Mouse (Mus musculus) CH12.LX (cell line): ENCODE measurements around the gene Sgms1. TPM values are rescaled to one million over a fixed set of nuclear protein-coding genes. Genes with fewer than 3 reads are reported as not detected.

Experiments
- DNase-seq: peaks from one replicate; pipeline ENCODE4 v3.0.0-alpha.2; 2013; ENCODE audit errors: extremely low read depth
- H3K27ac ChIP-seq: 2 replicates; pipeline ENCODE4 v1.5.1; 2012; ENCODE audit warnings: low read depth, mild to moderate bottlenecking, control low read depth, moderate library complexity; ENCODE audit not compliant: insufficient read depth
- H3K27me3 ChIP-seq: replicated peaks from 2 replicates; pipeline ENCODE3; 2012; ENCODE audit warnings: inconsistent platforms
- H3K36me3 ChIP-seq, 2 experiments: replicated peaks in 1 of 2; 2 replicates each; pipeline versions ENCODE3 to v1.6.1; 2012; ENCODE audit warnings: inconsistent platforms in 1 of 2, low read length in 1 of 2, mild to moderate bottlenecking in 1 of 2, mixed read lengths in 1 of 2, moderate library complexity in 1 of 2; ENCODE audit not compliant: control insufficient read depth in 1 of 2, insufficient read depth in 1 of 2
- H3K4me1 ChIP-seq, 2 experiments: 2 replicates each; pipeline ENCODE4 v1.6.1; 2012; ENCODE audit warnings: inconsistent platforms in 1 of 2, moderate library complexity in 1 of 2; ENCODE audit not compliant: insufficient read depth in 2 of 2, control insufficient read depth in 1 of 2
- H3K4me2 ChIP-seq: 2 replicates; pipeline ENCODE4 v1.6.1; 2012; ENCODE audit warnings: low read depth, mild to moderate bottlenecking, control low read depth; ENCODE audit not compliant: poor library complexity, insufficient read depth, severe bottlenecking
- H3K4me3 ChIP-seq, 3 experiments: fragments of 150-350 bp in 1 of 3; sonication (generic) in 1 of 3; replicated peaks in 1 of 3; 2 replicates each; pipeline versions ENCODE3 to v1.5.1; 2011 to 2012; ENCODE audit warnings: low read depth in 2 of 3, low read length in 2 of 3, mild to moderate bottlenecking in 2 of 3, moderate library complexity in 2 of 3, control low read depth in 1 of 3, improper control_type of control experiment in 1 of 3, inconsistent platforms in 1 of 3, mixed read lengths in 1 of 3; ENCODE audit not compliant: poor library complexity in 1 of 3
- H3K79me2 ChIP-seq: replicated peaks from 2 replicates; pipeline ENCODE4 v1.6.1; 2012; ENCODE audit warnings: mild to moderate bottlenecking, moderate library complexity; ENCODE audit not compliant: control insufficient read depth, poor library complexity, insufficient read depth, severe bottlenecking; ENCODE audit errors: extremely low read depth
- H3K9ac ChIP-seq: 2 replicates; pipeline ENCODE4 v1.6.1; 2012; ENCODE audit warnings: low read depth, mild to moderate bottlenecking, control low read depth, moderate library complexity; ENCODE audit not compliant: insufficient read depth
- H3K9me3 ChIP-seq: replicated peaks from 2 replicates; pipeline ENCODE3; 2012; ENCODE audit warnings: low read length, inconsistent platforms, mixed read lengths
- CHD2 ChIP-seq: IDR thresholded peaks from 2 replicates; pipeline ENCODE4 v1.6.1; 2011; ENCODE audit warnings: low read length, improper control_type of control experiment
- ETS1 ChIP-seq: conservative IDR thresholded peaks from 2 replicates; pipeline ENCODE4 v1.6.1; 2012; ENCODE audit warnings: low read depth, mild to moderate bottlenecking, inconsistent platforms, low read length, improper control_type of control experiment, moderate library complexity
- GABPA ChIP-seq: IDR thresholded peaks from 2 replicates; pipeline ENCODE4 v1.6.1; 2012; ENCODE audit warnings: low read depth, low read length, improper control_type of control experiment, inconsistent platforms; ENCODE audit not compliant: insufficient replicate concordance
- IRF4 ChIP-seq: IDR thresholded peaks from 2 replicates; pipeline ENCODE4 v1.6.1; 2014; ENCODE audit warnings: low read depth, mild to moderate bottlenecking, inconsistent platforms, low read length, improper control_type of control experiment
- KAT2A ChIP-seq: IDR thresholded peaks from 2 replicates; pipeline ENCODE4 v1.6.1; 2012; ENCODE audit warnings: low read length, improper control_type of control experiment, inconsistent platforms; ENCODE audit not compliant: insufficient replicate concordance
- MAX ChIP-seq: IDR thresholded peaks from 2 replicates; pipeline ENCODE4 v1.6.1; 2011; ENCODE audit warnings: low read length, improper control_type of control experiment
- MEF2A ChIP-seq: IDR thresholded peaks from 2 replicates; pipeline ENCODE4 v1.6.1; 2014; ENCODE audit warnings: low read depth, mild to moderate bottlenecking, inconsistent platforms, low read length, improper control_type of control experiment, borderline replicate concordance
- MXI1 ChIP-seq: IDR thresholded peaks from 2 replicates; pipeline ENCODE4 v1.6.1; 2011; ENCODE audit warnings: mild to moderate bottlenecking, low read depth, low read length, improper control_type of control experiment
- RAD21 ChIP-seq: IDR thresholded peaks from 2 replicates; pipeline ENCODE4 v1.6.1; 2011; ENCODE audit warnings: low read depth, mild to moderate bottlenecking, low read length, improper control_type of control experiment, moderate library complexity
- SIN3A ChIP-seq: IDR thresholded peaks from 2 replicates; pipeline ENCODE4 v1.6.1; 2012; ENCODE audit warnings: low read length, improper control_type of control experiment, inconsistent platforms
- TBP ChIP-seq: conservative IDR thresholded peaks from 2 replicates; pipeline ENCODE4 v1.6.1; 2011; ENCODE audit warnings: low read depth, low read length, improper control_type of control experiment
- TCF12 ChIP-seq: IDR thresholded peaks from 2 replicates; pipeline ENCODE4 v1.6.1; 2014; ENCODE audit warnings: low read depth, mild to moderate bottlenecking, inconsistent platforms, low read length, improper control_type of control experiment
- USF1 ChIP-seq: IDR thresholded peaks from 2 replicates; pipeline ENCODE4 v1.6.1; 2014; ENCODE audit warnings: low read depth, mild to moderate bottlenecking, inconsistent platforms, low read length, improper control_type of control experiment
- ZNF384 ChIP-seq: IDR thresholded peaks from 2 replicates; pipeline ENCODE4 v1.6.1; 2012; ENCODE audit warnings: low read depth, low read length, improper control_type of control experiment, inconsistent platforms
- dilution Hi-C: fragments of 300-500 bp; cut with MboI; formaldehyde crosslinking; loops from 2 replicates; pipeline ENCODE4 v1.14.3; 2020; ENCODE audit warnings: low sequenced_read_pairs; ENCODE audit not compliant: extremely low pct_unique_long_range_greater_than_20kb, extremely low pct_ligation_motif_present
- in situ Hi-C: fragments of 300-500 bp; cut with MboI; formaldehyde crosslinking; loops from 3 replicates; pipeline ENCODE4 v1.14.3; 2019; ENCODE audit warnings: low sequenced_read_pairs, low pct_ligation_motif_present, low pct_unique_long_range_greater_than_20kb, mixed read lengths
- polyA plus RNA-seq: library from polyadenylated mRNA; unstranded; fragments of >175 nt; gene quantifications from 2 replicates; pipeline ENCODE4 v1.2.1, GENCODE M21; 2012; ENCODE audit warnings: low read depth; ENCODE audit not compliant: insufficient read length
- total RNA-seq, 2 experiments: library from RNA; depleted of rRNA; stranded (reverse); fragments of 300-350 nt in 1 of 2; fragments of >200 nt in 1 of 2; gene quantifications; 2 replicates each; pipeline ENCODE4 v1.2.3; 2012 to 2014

Gene Sgms1
- total and polyA plus RNA-seq, 3 experiments: 1.4 to 1.8 (median 1.8) TPM

GRCm38 (mm10) chr19:32377701-32378325, 11.7 kb downstream of the Sgms1 start:
- in situ Hi-C loops: no loop called here
- Histone ChIP-seq H3K27me3 (no peaks in the 10 kb centered on the region), H3K79me2 (no peaks in the 10 kb centered on the region), H3K4me1 (peaks cover 6 to 23% of the 10 kb centered on the region in 2 experiments), H3K9me3 (no peaks in the 10 kb centered on the region), H3K4me3 (no peak overlapping the region), H3K4me2 (no peak overlapping the region), H3K27ac (no peak overlapping the region), H3K9ac (no peak overlapping the region), H3K36me3 (no peaks in the 10 kb centered on the region)
- DNase-seq: peak; percentile 25
- dilution Hi-C loops: no loop called here
- TF ChIP-seq MXI1: no peak
- TF ChIP-seq GABPA: no peak
- TF ChIP-seq MEF2A: no peak
- TF ChIP-seq ETS1: no peak
- no peak for TF ChIP-seq RAD21
- TF ChIP-seq CHD2: no peak
- TF ChIP-seq USF1: no peak
- no peak for TF ChIP-seq TBP
- no peak for TF ChIP-seq ZNF384
- no peak for TF ChIP-seq TCF12
- TF ChIP-seq SIN3A: no peak
- TF ChIP-seq IRF4: no peak
- no peak for TF ChIP-seq MAX

- Histone ChIP-seq H3K36me3 (no peaks in the 10 kb centered on the region), H3K27ac (no peak overlapping the region), H3K79me2 (no peaks in the 10 kb centered on the region), H3K4me1 (peaks cover 6 to 23% of the 10 kb centered on the region in 2 experiments), H3K27me3 (no peaks in the 10 kb centered on the region), H3K4me3 (no peak overlapping the region), H3K9ac (no peak overlapping the region), H3K4me2 (0 out of 2 replicates have a peak overlapping the region, but pooled peaks have one; percentile 37), H3K9me3 (no peaks in the 10 kb centered on the region)
- dilution Hi-C loops: no loop called here
- in situ Hi-C loops: no loop called here
- TF ChIP-seq KAT2A: no peak
- no peak for DNase-seq
Observed at GRCm38 (mm10) chr19:32376886-32377535, 12.5 kb downstream of the Sgms1 start.
